Mouse (Mus musculus) adrenal gland, postnatal 14 days (tissue): ENCODE data around the gene Kdm2b. TPM values are rescaled to one million over a fixed set of nuclear protein-coding genes. Genes with fewer than 3 reads are reported as not detected.

Source experiments
- DNase-seq: peaks from one replicate; pipeline ENCODE4 v3.0.0; 2021; ENCODE audit warnings: mixed read lengths
- total RNA-seq: library from RNA; stranded (reverse); gene quantifications from 2 replicates; pipeline ENCODE4 v1.2.3, GENCODE M21; 2021

Kdm2b gene
- total RNA-seq, 1 experiment from 2014 or later: 20.5 TPM

GRCm38 (mm10) chr5:122890396-122890795, 99.2 kb downstream of the Kdm2b start:
- no peak for DNase-seq

DNA sequence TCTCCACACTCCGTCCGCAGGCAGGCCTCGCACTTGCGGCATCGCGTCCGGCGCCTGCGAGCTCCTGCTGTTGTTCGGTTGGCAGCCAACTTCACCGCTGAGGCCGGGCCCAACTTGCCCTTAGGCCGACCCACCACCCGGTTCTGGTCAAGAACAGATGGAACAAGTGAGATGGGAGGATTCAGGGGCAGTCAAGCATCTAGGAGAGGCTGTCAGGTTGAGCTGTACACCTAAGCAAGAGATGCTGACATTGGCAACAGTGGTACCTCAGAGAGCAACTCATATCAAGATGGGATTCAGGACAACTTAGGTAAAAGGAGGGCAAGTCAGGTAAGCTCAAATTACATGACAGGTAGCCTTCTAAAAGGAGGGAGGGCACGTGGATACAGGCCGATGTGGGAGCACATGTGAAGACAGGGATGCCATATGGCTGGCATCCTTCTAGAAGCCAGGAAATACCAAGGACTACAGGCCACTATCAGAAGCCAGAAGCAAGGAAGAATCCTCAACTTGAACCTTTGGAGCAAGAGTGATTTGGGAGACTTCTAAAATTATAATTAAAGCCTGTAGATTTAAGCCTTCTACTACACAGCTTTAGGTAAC, 100.9 kb downstream of the Kdm2b start:
- no peak for DNase-seq

DNA sequence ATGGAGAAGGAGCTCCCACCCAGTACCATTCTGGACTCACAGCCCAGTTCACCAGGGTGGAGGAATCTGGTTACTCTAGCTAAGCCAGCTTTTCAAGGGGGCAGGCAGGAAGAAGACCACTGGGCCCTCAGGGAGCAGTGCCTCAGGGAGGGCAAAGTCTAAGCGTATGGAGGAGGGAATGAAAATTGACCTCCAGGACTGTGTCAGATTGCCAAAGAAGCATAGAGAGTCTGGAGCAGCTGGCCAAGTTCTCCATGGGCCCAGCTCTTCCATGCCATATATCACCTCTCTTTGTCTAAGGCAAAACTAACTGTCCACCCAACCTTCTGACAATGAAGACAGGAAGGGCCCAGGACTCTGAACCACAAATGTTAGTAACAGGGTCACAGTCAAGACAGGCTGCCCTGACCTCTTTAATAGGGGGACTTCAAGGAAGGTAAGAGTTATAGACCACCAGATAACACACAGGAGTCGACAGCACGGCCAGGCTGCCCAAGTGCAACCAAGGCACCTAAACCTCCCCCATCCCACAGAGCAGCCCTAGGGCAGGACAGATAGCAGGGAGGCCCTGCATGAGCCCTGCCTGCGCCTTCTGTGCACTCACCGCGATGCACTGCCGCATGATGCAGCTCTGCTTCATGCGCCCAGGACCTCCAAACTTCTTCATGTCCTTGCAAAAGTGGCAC, 101.6 kb downstream of the Kdm2b start:
- DNase-seq: no peak

- no peak for DNase-seq
Measured at GRCm38 (mm10) chr5:122887033-122887432, 102.6 kb downstream of the Kdm2b start.

DNA sequence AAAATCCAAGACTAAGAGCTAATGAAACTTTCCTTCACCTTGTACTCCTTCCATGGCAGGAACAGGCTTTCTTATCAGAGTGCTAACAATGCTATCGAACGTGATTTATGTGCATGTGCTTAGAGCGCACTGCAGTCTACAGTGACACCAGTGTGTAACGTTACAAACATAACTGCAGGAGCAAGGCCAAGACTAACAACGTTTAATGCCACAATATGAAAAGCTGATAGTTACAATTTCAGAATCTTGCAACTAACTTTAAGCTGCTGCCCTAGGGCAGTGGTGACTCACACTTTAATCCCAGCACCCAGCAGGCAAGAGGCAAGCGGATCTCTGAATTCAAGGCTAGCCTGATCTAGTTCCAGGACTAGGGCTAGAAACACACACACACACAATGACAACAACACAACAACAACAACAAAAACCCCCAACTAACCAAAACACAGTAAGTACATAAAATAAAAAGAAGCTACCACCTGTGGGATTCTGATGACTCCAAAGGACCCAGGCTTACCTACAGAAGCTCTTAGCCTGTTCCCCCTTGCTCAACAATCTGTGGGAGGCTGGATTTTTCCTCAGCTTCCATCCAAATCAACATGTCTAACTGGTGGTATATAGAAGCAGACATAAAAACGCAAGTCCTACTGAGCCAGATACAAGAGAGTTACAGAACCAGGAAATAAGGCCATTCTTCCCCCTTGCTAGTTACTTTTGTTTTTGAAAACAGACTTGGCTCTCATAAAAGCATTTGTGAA, 104.9 kb downstream of the Kdm2b start:
- DNase-seq: no peak

DNA sequence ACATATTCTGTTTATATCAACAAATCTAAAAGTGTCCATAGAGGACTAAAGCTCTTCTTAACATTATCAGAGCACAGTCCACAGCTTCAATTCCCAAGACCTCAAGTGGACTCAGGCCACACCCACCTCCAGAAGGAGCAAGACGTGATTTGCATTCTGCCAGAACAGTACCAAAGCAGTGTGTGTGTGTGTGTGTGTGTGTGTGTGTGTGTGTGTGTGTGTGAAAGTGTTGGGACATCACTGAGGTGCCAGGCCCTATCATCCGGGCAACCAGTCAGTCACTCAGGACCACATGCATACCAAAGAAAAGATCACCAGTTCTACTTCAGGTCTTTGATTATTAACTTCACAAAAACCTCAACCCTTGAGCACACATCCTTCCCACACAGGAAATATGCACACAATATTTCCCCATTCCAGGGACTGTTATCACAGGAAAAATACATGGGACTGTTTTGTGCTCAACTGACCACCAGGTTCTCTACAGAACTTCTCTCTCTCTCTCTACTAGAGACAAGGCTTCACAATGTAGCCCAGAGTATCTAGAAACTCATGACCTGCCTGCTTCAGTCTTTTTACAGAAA, 105.9 kb downstream of the Kdm2b start:
- no peak for DNase-seq

DNA sequence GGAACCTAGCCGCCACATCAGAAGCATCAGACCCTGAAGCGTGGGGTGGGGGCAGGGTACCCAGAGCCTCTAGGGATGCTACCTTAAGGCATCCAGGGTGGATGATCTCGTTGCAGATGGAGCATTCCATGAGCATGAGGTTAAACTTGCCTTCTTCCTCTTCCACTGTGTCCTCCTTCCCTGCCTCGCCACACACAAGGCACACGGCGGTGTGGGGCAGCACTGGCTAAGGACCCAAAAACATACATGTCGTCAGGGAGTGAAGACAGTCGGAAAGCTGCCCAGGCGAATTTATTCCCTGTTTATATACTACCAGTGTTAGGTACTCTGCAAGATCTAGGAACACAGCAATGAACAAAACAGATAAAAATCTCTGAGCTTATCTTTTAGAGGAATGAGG, 106.4 kb downstream of the Kdm2b start:
- no peak for DNase-seq

GRCm38 (mm10) chr5:122882256-122883050, 107.2 kb downstream of the Kdm2b start:
- no peak for DNase-seq

GRCm38 (mm10) chr5:122881313-122881712, 108.3 kb downstream of the Kdm2b start:
- peak; percentile 81 for DNase-seq

GRCm38 (mm10) chr5:122880241-122880980, 109.2 kb downstream of the Kdm2b start:
- no peak for DNase-seq

- DNase-seq: no peak
Measured at GRCm38 (mm10) chr5:122876671-122877070, 113.0 kb downstream of the Kdm2b start.

- DNase-seq: no peak
Measured at GRCm38 (mm10) chr5:122874359-122874758, 115.3 kb downstream of the Kdm2b start.

DNA sequence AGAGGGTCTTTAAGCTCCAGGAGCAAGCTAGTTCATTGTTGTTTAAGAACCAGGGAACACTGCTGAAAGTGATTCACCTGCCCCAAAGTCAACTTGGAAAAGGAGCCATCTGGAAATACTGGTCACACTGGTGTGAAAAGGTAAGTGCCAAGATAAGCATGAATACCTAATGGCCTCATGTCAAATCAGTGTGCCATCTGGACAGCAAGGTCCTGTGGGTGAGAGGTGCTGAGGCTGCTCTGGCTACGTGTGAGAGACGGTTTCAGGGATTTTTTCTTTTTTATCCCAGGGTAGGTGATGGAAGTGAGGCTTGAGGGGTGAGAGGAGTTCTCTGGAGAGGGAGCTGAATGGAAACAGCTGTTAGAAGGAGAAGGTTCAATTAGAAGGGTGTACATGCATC, 116.0 kb downstream of the Kdm2b start:
- no peak for DNase-seq

- DNase-seq: no peak
Measured at GRCm38 (mm10) chr5:122872626-122873025, 117.0 kb downstream of the Kdm2b start.

GRCm38 (mm10) chr5:122863053-122863452, 126.6 kb downstream of the Kdm2b start:
- no peak for DNase-seq

- DNase-seq: no peak
Measured at GRCm38 (mm10) chr5:122855858-122856257, 133.8 kb downstream of the Kdm2b start.

DNA sequence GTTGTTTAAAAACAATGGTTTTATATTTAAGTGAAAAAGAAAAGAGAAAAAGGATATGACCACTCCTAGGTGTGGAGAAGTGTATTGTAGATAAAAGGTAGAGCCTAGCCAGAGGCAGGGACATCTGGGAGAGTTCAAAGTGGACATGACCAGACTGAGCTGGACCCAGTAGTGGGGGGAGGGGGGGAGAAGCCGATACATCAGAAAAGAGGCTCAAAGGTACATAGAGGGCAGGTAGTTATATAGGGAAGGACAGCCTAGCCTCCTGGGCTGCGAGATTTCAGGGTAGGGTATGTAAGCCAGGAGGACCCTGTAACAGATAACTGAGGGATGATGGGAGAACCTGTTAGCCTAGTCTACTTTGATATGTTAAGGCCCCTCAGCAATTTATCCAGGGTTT, 137.0 kb downstream of the Kdm2b start:
- DNase-seq: no peak

DNA sequence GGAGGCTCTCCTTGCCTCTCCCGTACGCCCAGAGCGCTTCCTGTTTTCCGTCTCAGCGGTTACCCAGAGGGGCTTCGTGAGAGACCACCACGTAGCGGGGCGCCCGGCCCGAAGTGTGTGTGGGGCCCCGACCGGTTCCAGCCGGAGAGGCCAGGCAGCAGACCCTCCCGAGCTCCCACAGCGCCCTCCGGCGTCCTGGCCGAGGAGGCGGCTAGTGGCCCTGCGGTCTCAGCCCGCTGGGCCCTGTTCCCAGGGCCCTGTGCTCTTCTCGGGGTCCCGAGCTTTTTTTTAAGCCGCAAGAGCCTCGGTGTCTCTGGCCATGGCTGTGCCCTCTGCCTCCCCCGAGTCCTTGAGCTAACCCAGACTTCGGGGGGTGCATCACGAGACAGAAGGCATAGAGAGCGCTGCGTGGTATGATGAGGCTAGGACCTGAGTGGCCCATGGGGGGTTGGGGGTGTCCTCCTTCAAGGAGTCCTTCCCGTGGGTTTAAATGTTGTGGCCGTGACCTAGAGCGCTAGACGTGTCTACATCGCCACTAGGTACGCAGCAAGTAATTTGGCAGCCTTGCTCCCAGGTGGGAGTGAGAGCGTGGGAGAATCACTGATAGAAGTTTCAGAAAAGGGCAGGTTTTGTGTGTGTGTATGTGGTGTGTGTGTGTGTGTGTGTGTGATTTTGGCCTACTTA, 139.2 kb downstream of the Kdm2b start:
- DNase-seq: peak; percentile 86

DNA sequence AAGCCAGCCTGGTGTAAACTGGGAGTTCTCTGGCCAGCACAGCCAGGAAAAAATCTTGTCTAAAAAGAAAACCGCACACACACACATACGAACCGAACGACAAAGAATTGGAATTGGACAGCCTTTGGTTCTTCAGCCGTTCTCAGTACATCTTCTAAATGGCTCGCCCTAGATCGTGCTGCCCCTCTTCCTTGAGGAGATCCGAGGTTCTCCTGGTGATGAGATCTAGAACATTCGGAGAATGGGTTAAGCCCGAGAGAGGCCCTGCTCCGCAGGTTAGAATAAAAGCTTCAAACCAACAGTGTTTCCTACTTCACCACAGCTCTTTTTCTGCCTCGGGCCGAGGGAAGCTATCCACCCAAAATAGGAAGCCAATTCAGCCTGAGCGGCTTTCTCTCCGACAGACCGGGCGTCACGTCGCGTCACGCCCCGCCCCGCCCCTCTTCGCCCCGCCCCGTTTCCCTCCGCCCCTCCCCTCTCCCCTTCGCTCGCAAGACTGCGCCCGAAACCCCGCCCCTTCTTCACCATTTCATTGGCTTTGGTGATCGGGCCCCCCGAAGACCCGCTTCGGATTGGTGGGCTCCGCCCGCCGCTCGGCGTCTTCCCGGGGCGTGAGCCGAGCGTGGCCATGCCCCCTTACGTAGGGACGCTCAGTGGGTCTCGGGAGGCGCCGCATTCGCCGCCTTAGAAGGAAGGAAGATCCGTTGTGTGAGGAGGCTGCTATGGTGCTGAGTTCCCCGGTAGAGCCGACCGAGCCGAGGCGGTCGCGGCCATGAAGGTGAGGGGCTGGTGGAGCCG, 139.9 kb downstream of the Kdm2b start, which contains the start of gene Rnf34:
Gene Rnf34 (plus strand): TSS at position 528 of the 798 bp plus-strand sequence.
- peak; percentile 99 for DNase-seq

DNA sequence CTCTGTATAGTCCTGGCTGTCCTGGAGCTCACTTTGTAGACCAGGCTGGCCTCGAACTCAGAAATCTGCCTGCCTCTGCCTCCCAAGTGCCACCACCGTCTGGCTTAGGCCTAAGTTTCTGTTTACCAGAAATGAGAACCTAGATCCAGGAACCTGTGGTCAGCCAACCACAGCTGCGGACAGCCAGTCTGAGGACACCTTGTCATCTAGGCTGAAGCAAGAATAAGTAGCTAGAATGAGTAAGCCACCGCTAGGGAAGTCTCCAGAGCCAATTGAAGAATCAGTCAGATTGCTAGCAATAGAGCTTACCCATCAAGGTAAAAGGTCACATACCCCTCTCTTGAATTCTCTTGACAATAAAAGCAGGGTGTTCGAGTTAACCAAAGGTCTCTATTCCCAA, 145.8 kb downstream of the Kdm2b start:
- no peak for DNase-seq
